Mouse (Mus musculus) MEL (cell line): ENCODE data around the gene Nucb2. TPM values are rescaled to one million over a fixed set of nuclear protein-coding genes. Genes with fewer than 3 reads are reported as not detected.
A peak's percentile ranks its signal among the peaks of the same experiment; 100 is the strongest.

ENCODE experiments used
- DNase-seq: peaks from one replicate; pipeline ENCODE4 v3.0.0; 2011; ENCODE audit warnings: low read depth, low spot score
- H3K27ac ChIP-seq: 2 replicates; pipeline ENCODE4 v1.5.1; 2012; ENCODE audit warnings: low read depth, mild to moderate bottlenecking, control low read depth, low read length, moderate library complexity; ENCODE audit not compliant: control insufficient read depth
- H3K27me3 ChIP-seq, 2 experiments: fragments of 150-350 bp in 1 of 2; sonication (generic) in 1 of 2; 2 replicates each; pipeline ENCODE4 v1.6.1; 2012; ENCODE audit warnings: low read length in 2 of 2, mild to moderate bottlenecking in 2 of 2, improper control_type of control experiment in 1 of 2, moderate library complexity in 1 of 2; ENCODE audit not compliant: insufficient read depth in 2 of 2, control insufficient read depth in 1 of 2
- H3K36me3 ChIP-seq, 2 experiments: 2 replicates each; pipeline ENCODE4 v1.6.1; 2012 to 2014; ENCODE audit warnings: low read length in 2 of 2, improper control_type of control experiment in 1 of 2, inconsistent platforms in 1 of 2, mild to moderate bottlenecking in 1 of 2; ENCODE audit not compliant: insufficient read depth in 2 of 2, control insufficient read depth in 1 of 2
- H3K4me1 ChIP-seq, 2 experiments: fragments of 150-350 bp in 1 of 2; sonication (generic) in 1 of 2; 2 replicates each; pipeline ENCODE4 v1.6.1; 2012; ENCODE audit warnings: low read length in 2 of 2, improper control_type of control experiment in 1 of 2, mild to moderate bottlenecking in 1 of 2; ENCODE audit not compliant: insufficient read depth in 2 of 2, control insufficient read depth in 1 of 2
- H3K4me3 ChIP-seq, 2 experiments: fragments of 150-350 bp in 1 of 2; sonication (generic) in 1 of 2; 2 replicates each; pipeline ENCODE4 v1.5.1; 2012; ENCODE audit warnings: low read depth in 2 of 2, low read length in 2 of 2, mild to moderate bottlenecking in 2 of 2, moderate library complexity in 2 of 2, control low read depth in 1 of 2, improper control_type of control experiment in 1 of 2; ENCODE audit not compliant: control insufficient read depth in 1 of 2, insufficient read depth in 1 of 2
- H3K79me2 ChIP-seq: 2 replicates; pipeline ENCODE4 v1.6.1; 2012; ENCODE audit warnings: mild to moderate bottlenecking, low read length, moderate library complexity; ENCODE audit not compliant: control insufficient read depth, poor library complexity, insufficient read depth
- H3K9ac ChIP-seq: 2 replicates; pipeline ENCODE4 v1.6.1; 2012; ENCODE audit warnings: low read depth, mild to moderate bottlenecking, control low read depth, low read length, moderate library complexity; ENCODE audit not compliant: control insufficient read depth, poor library complexity, severe bottlenecking
- H3K9me3 ChIP-seq: fragments of 150-350 bp; sonication (generic); replicated peaks from 2 replicates; pipeline ENCODE4 v1.6.1; 2012; ENCODE audit warnings: mild to moderate bottlenecking, low read length, improper control_type of control experiment, moderate library complexity; ENCODE audit not compliant: insufficient read depth
- BHLHE40 ChIP-seq: IDR thresholded peaks from 2 replicates; pipeline ENCODE4 v1.6.1; 2012; ENCODE audit warnings: low read depth, mild to moderate bottlenecking, inconsistent platforms, low read length, improper control_type of control experiment, borderline replicate concordance
- CHD1 ChIP-seq: IDR thresholded peaks from 2 replicates; pipeline ENCODE4 v1.6.1; 2012; ENCODE audit warnings: low read depth, mild to moderate bottlenecking, inconsistent platforms, low read length, improper control_type of control experiment
- CTCF ChIP-seq, 3 experiments: IDR thresholded peaks in 2 of 3; conservative IDR thresholded peaks in 1 of 3; 2 replicates each; pipeline ENCODE4 v1.5.1; 2011 to 2012; ENCODE audit warnings: low read length in 3 of 3, low read depth in 2 of 3, mild to moderate bottlenecking in 2 of 3, improper control_type of control experiment in 1 of 3, inconsistent platforms in 1 of 3, mixed read lengths in 1 of 3, moderate library complexity in 1 of 3; ENCODE audit not compliant: control insufficient read depth in 1 of 3, insufficient read depth in 1 of 3, poor library complexity in 1 of 3, severe bottlenecking in 1 of 3
- ELF1 ChIP-seq: IDR thresholded peaks from 2 replicates; pipeline ENCODE4 v1.6.1; 2014; ENCODE audit warnings: low read depth, mild to moderate bottlenecking, inconsistent platforms, low read length, improper control_type of control experiment, moderate library complexity
- EP300 ChIP-seq, 2 experiments: IDR thresholded peaks; 2 replicates each; pipeline ENCODE4 v1.6.1; 2011; ENCODE audit warnings: improper control_type of control experiment in 2 of 2, low read length in 2 of 2, low read depth in 1 of 2, mild to moderate bottlenecking in 1 of 2
- ETS1 ChIP-seq: IDR thresholded peaks from 2 replicates; pipeline ENCODE4 v1.6.1; 2012; ENCODE audit warnings: low read depth, mild to moderate bottlenecking, inconsistent platforms, low read length, improper control_type of control experiment, moderate library complexity
- GATA1 ChIP-seq: IDR thresholded peaks from 2 replicates; pipeline ENCODE4 v1.6.1; 2011; ENCODE audit warnings: low read depth, low read length, improper control_type of control experiment
- JUND ChIP-seq: IDR thresholded peaks from 2 replicates; pipeline ENCODE4 v1.6.1; 2011; ENCODE audit warnings: low read depth, mild to moderate bottlenecking, improper control_type of control experiment, low read length
- KAT2A ChIP-seq: conservative IDR thresholded peaks from 2 replicates; pipeline ENCODE4 v1.6.1; 2012; ENCODE audit warnings: low read depth, low read length, improper control_type of control experiment, inconsistent platforms
- MAFK ChIP-seq: IDR thresholded peaks from 2 replicates; pipeline ENCODE4 v1.6.1; 2011; ENCODE audit warnings: low read depth, mild to moderate bottlenecking, low read length, improper control_type of control experiment, borderline replicate concordance
- MAX ChIP-seq: IDR thresholded peaks from 2 replicates; pipeline ENCODE4 v1.6.1; 2011; ENCODE audit warnings: low read length, improper control_type of control experiment
- MXI1 ChIP-seq: IDR thresholded peaks from 2 replicates; pipeline ENCODE4 v1.6.1; 2011; ENCODE audit warnings: mild to moderate bottlenecking, low read depth, low read length, improper control_type of control experiment
- MYB ChIP-seq: IDR thresholded peaks from 2 replicates; pipeline ENCODE4 v1.6.1; 2011; ENCODE audit warnings: mild to moderate bottlenecking, low read depth, low read length, improper control_type of control experiment
- MYC ChIP-seq: IDR thresholded peaks from 2 replicates; pipeline ENCODE4 v1.6.1; 2011; ENCODE audit warnings: low read depth, mild to moderate bottlenecking, low read length, improper control_type of control experiment, moderate library complexity
- NELFE ChIP-seq: IDR thresholded peaks from 2 replicates; pipeline ENCODE4 v1.6.1; 2011; ENCODE audit warnings: low read depth, low read length, improper control_type of control experiment
- NRF1 ChIP-seq: IDR thresholded peaks from 2 replicates; pipeline ENCODE4 v1.6.1; 2014; ENCODE audit warnings: low read depth, mild to moderate bottlenecking, inconsistent platforms, low read length, improper control_type of control experiment, moderate library complexity; ENCODE audit not compliant: poor library complexity, insufficient read depth, severe bottlenecking
- POLR2A ChIP-seq, 2 experiments: IDR thresholded peaks; 2 replicates each; pipeline ENCODE4 v1.6.1; 2011 to 2012; ENCODE audit warnings: low read length in 2 of 2, mild to moderate bottlenecking in 2 of 2, control low read depth in 1 of 2, improper control_type of control experiment in 1 of 2, low read depth in 1 of 2, moderate library complexity in 1 of 2; ENCODE audit not compliant: control insufficient read depth in 1 of 2, insufficient read depth in 1 of 2, poor library complexity in 1 of 2
- RAD21 ChIP-seq: IDR thresholded peaks from 2 replicates; pipeline ENCODE4 v1.6.1; 2011; ENCODE audit warnings: mild to moderate bottlenecking, low read depth, low read length, improper control_type of control experiment
- RCOR1 ChIP-seq: IDR thresholded peaks from 2 replicates; pipeline ENCODE4 v1.6.1; 2012; ENCODE audit warnings: low read depth, mild to moderate bottlenecking, inconsistent platforms, low read length, improper control_type of control experiment
- SMC3 ChIP-seq: IDR thresholded peaks from 2 replicates; pipeline ENCODE4 v1.6.1; 2011; ENCODE audit warnings: low read depth, low read length, improper control_type of control experiment
- TAL1 ChIP-seq: IDR thresholded peaks from 2 replicates; pipeline ENCODE4 v1.6.1; 2012; ENCODE audit warnings: mild to moderate bottlenecking, inconsistent platforms, low read length, moderate library complexity, mixed read lengths
- TBP ChIP-seq: IDR thresholded peaks from 2 replicates; pipeline ENCODE4 v1.8.0; 2011; ENCODE audit warnings: low read depth, low read length, improper control_type of control experiment
- TCF12 ChIP-seq: IDR thresholded peaks from 2 replicates; pipeline ENCODE4 v1.6.1; 2014; ENCODE audit warnings: low read depth, mild to moderate bottlenecking, inconsistent platforms, low read length, improper control_type of control experiment, moderate library complexity
- UBTF ChIP-seq: IDR thresholded peaks from 2 replicates; pipeline ENCODE4 v1.6.1; 2012; ENCODE audit warnings: low read depth, mild to moderate bottlenecking, inconsistent platforms, low read length, improper control_type of control experiment, moderate library complexity, borderline replicate concordance; ENCODE audit not compliant: insufficient read depth
- USF1 ChIP-seq: IDR thresholded peaks from 2 replicates; pipeline ENCODE4 v1.6.1; 2014; ENCODE audit warnings: low read depth, mild to moderate bottlenecking, inconsistent platforms, low read length, improper control_type of control experiment, moderate library complexity
- ZKSCAN1 ChIP-seq: IDR thresholded peaks from 2 replicates; pipeline ENCODE4 v1.6.1; 2012; ENCODE audit warnings: low read depth, mild to moderate bottlenecking, inconsistent platforms, low read length, improper control_type of control experiment, moderate library complexity
- ZMIZ1 ChIP-seq: IDR thresholded peaks from 2 replicates; pipeline ENCODE4 v1.6.1; 2012; ENCODE audit warnings: low read depth, mild to moderate bottlenecking, inconsistent platforms, low read length, improper control_type of control experiment, moderate library complexity
- ZNF384 ChIP-seq: IDR thresholded peaks from 2 replicates; pipeline ENCODE4 v1.6.1; 2012; ENCODE audit warnings: low read depth, mild to moderate bottlenecking, inconsistent platforms, low read length, improper control_type of control experiment
- polyA plus RNA-seq, 2 experiments: library from polyadenylated mRNA; stranded (reverse) in 1 of 2; unstranded in 1 of 2; fragments of >175 nt in 1 of 2; fragments of >200 nt in 1 of 2; gene quantifications; 2 replicates each; pipeline versions ENCODE4 v1.2.1 to v1.2.4; 2012; ENCODE audit warnings: low replicate concordance in 2 of 2, low read depth in 1 of 2; ENCODE audit not compliant: insufficient read length in 2 of 2, insufficient read depth in 1 of 2, missing spikeins in 1 of 2
- total RNA-seq: library from RNA; depleted of rRNA; stranded (reverse); fragments of 300-350 nt; gene quantifications from 2 replicates; pipeline ENCODE4 v1.2.3, GENCODE M21; 2012

Gene Nucb2
- total and polyA plus RNA-seq, 3 experiments, result 5.5 to 6.4 TPM; not detected in 1

GRCm38 (mm10) chr7:116493267-116494003, 10.7 kb upstream of the Nucb2 start:
- no peaks in the 10 kb centered on the region for H3K79me2 ChIP-seq
- H3K9me3 ChIP-seq, result no peaks in the 10 kb centered on the region
- TF ChIP-seq MXI1 (0 out of 2 replicates have a peak, but pooled peaks have one; percentile 18), ZNF384 (no peak), TAL1 (peak; percentile 61; the same call in 1 of the 2 replicates), MYB (peak; percentile 69), EP300 (IDR thresholded peaks at IDR 0.05; ENCODE audit: low read depth in 1 of 2, low read length in 2 of 2) (peak; percentile 79 to 82), POLR2A (IDR thresholded peaks at IDR 0.05; ENCODE audit: control insufficient read depth in 1 of 2, insufficient read depth in 1 of 2, low read depth in 1 of 2, low read length in 2 of 2, poor library complexity in 1 of 2) (0 out of 4 replicates have a peak, but pooled peaks of 1 of the 2 experiments have one; percentile 18), ETS1 (peak; percentile 72), MAFK (no peak), RAD21 (no peak), MAX (no peak), TBP (0 out of 2 replicates have a peak, but pooled peaks have one; percentile 9), TCF12 (peak; percentile 49), JUND (peak; percentile 92), NELFE (no peak), ZMIZ1 (no peak), MYC (no peak), GATA1 (peak; percentile 74)
- H3K4me3 ChIP-seq, result peak overlapping the region; percentile 29 to 30; a peak in 3 of 4 replicates
- H3K27me3 ChIP-seq, result no peaks in the 10 kb centered on the region
- peak overlapping the region; percentile 60 for H3K9ac ChIP-seq
- peaks cover 0 to 8% of the 10 kb centered on the region in 2 experiments; a peak in 2 of 4 replicates for H3K36me3 ChIP-seq
- DNase-seq, result peak; percentile 69
- peaks cover 2 to 9% of the 10 kb centered on the region in 2 experiments; a peak in 3 of 4 replicates for H3K4me1 ChIP-seq
- H3K27ac ChIP-seq, result peak overlapping the region; percentile 89

- Histone ChIP-seq H3K36me3 (peaks cover 0 to 10% of the 10 kb centered on the region in 2 experiments; a peak in 2 of 4 replicates), H3K4me1 (peaks cover 2 to 9% of the 10 kb centered on the region in 2 experiments; a peak in 3 of 4 replicates), H3K9ac (peak overlapping the region; percentile 60), H3K27me3 (no peaks in the 10 kb centered on the region), H3K4me3 (peak overlapping the region in 1 of 2 experiments; percentile 17; a peak in 2 of 4 replicates), H3K27ac (peak overlapping the region; percentile 89), H3K9me3 (no peaks in the 10 kb centered on the region), H3K79me2 (no peaks in the 10 kb centered on the region)
- peak; percentile 78 for DNase-seq
- TF ChIP-seq CHD1 (no peak), MXI1 (no peak; the same call in 1 of the 2 replicates), MYC (no peak), KAT2A (no peak), EP300 (IDR thresholded peaks at IDR 0.05; ENCODE audit: low read depth in 1 of 2, low read length in 2 of 2) (peak in 1 of 2 experiments; percentile 45; a peak in 1 of 4 replicates), BHLHE40 (no peak), ELF1 (no peak), CTCF (IDR thresholded peaks at IDR 0.05 in 2 of 3, conservative IDR thresholded peaks at IDR 0.05 in 1 of 3; ENCODE audit: control insufficient read depth in 1 of 3, insufficient read depth in 1 of 3, low read depth in 2 of 3, low read length in 3 of 3, poor library complexity in 1 of 3, severe bottlenecking in 1 of 3) (no peak), UBTF (no peak), ZNF384 (no peak), RAD21 (no peak), ZMIZ1 (no peak), SMC3 (no peak), ZKSCAN1 (no peak), USF1 (no peak), TBP (peak; percentile 48; the same call in 1 of the 2 replicates), RCOR1 (no peak; the same call in 1 of the 2 replicates), POLR2A (IDR thresholded peaks at IDR 0.05; ENCODE audit: control insufficient read depth in 1 of 2, insufficient read depth in 1 of 2, low read depth in 1 of 2, low read length in 2 of 2, poor library complexity in 1 of 2) (peak in 1 of 2 experiments; percentile 51; a peak in 2 of 4 replicates), TAL1 (peak; percentile 26), NRF1 (peak; percentile 26; the same call in 1 of the 2 replicates)
These were observed 9.6 kb upstream of the Nucb2 start for GRCm38 (mm10) chr7:116494618-116495017.
